Mouse (Mus musculus) lung, adult 2 months (tissue): ENCODE results near the gene Engase.

ENCODE experiments used
- CTCF ChIP-seq: fragments of 200-500 bp; IDR thresholded peaks from 2 replicates; pipeline ENCODE4 v1.5.1; 2011; ENCODE audit warnings: mild to moderate bottlenecking, low read length, control low read depth; ENCODE audit not compliant: insufficient read depth
- POLR2A ChIP-seq: fragments of 200-500 bp; IDR thresholded peaks from 2 replicates; pipeline ENCODE4 v1.6.1; 2011; ENCODE audit warnings: low read depth, mild to moderate bottlenecking, control low read depth, low read length, borderline replicate concordance; ENCODE audit errors: extremely low read depth

GRCm38 (mm10) chr11:118520932-118521331 lies 44.3 kb downstream of the Engase start:
- TF ChIP-seq POLR2A = no peak
- no peak for TF ChIP-seq CTCF
